Mouse (Mus musculus): ENCODE results near the gene Dmrtb1. TPM values are rescaled to one million over a fixed set of nuclear protein-coding genes. Genes with fewer than 3 reads are reported as not detected.
A peak's percentile ranks its signal among the peaks of the same experiment; 100 is the strongest.

Dmrtb1 gene
- total RNA-seq, 1 experiment from 2014 or later = not detected

- no peak for DNase-seq
Observed at GRCm38 (mm10) chr4:107680311-107681098, 3.5 kb downstream of the Dmrtb1 start.

GRCm38 (mm10) chr4:107675645-107676044 is 8.4 kb downstream of the Dmrtb1 start:
- no peak for DNase-seq

- no peak for DNase-seq
Observed at GRCm38 (mm10) chr4:107674322-107674644, 9.7 kb downstream of the Dmrtb1 start.

- DNase-seq = peak; percentile 88
Observed at GRCm38 (mm10) chr4:107673638-107674321, 10.2 kb downstream of the Dmrtb1 start.

- no peak for DNase-seq
Observed at GRCm38 (mm10) chr4:107670731-107671130, 13.3 kb downstream of the Dmrtb1 start.

GRCm38 (mm10) chr4:107668514-107668913 is 15.5 kb downstream of the Dmrtb1 start:
- no peak for DNase-seq

- DNase-seq = no peak
Observed at GRCm38 (mm10) chr4:107660649-107661048, 23.4 kb downstream of the Dmrtb1 start.

- DNase-seq = no peak
Observed at GRCm38 (mm10) chr4:107653280-107653643, 30.8 kb downstream of the Dmrtb1 start.

- DNase-seq = peak; percentile 87
Observed at GRCm38 (mm10) chr4:107652598-107653279, 31.3 kb downstream of the Dmrtb1 start.

- DNase-seq = no peak
Observed at GRCm38 (mm10) chr4:107651021-107651496, 33.0 kb downstream of the Dmrtb1 start.

GRCm38 (mm10) chr4:107648959-107649485 is 35.0 kb downstream of the Dmrtb1 start:
- peak; percentile 37 for DNase-seq

- no peak for DNase-seq
Observed at GRCm38 (mm10) chr4:107641624-107642023, 42.4 kb downstream of the Dmrtb1 start.

- DNase-seq = no peak
Observed at GRCm38 (mm10) chr4:107638303-107638702, 45.7 kb downstream of the Dmrtb1 start.

- DNase-seq = peak; percentile 71
Observed at GRCm38 (mm10) chr4:107637670-107638069, 46.4 kb downstream of the Dmrtb1 start.

- no peak for DNase-seq
Observed at GRCm38 (mm10) chr4:107636099-107636498, 47.9 kb downstream of the Dmrtb1 start.

GRCm38 (mm10) chr4:107634631-107635030 is 49.4 kb downstream of the Dmrtb1 start:
- no peak for DNase-seq

- peak; percentile 21 for DNase-seq
Observed at GRCm38 (mm10) chr4:107628921-107629411, 55.1 kb downstream of the Dmrtb1 start.

- DNase-seq = no peak
Observed at GRCm38 (mm10) chr4:107628226-107628625, 55.8 kb downstream of the Dmrtb1 start.
